Mouse (Mus musculus): ENCODE measurements around the gene Pik3c2a.

DNA sequence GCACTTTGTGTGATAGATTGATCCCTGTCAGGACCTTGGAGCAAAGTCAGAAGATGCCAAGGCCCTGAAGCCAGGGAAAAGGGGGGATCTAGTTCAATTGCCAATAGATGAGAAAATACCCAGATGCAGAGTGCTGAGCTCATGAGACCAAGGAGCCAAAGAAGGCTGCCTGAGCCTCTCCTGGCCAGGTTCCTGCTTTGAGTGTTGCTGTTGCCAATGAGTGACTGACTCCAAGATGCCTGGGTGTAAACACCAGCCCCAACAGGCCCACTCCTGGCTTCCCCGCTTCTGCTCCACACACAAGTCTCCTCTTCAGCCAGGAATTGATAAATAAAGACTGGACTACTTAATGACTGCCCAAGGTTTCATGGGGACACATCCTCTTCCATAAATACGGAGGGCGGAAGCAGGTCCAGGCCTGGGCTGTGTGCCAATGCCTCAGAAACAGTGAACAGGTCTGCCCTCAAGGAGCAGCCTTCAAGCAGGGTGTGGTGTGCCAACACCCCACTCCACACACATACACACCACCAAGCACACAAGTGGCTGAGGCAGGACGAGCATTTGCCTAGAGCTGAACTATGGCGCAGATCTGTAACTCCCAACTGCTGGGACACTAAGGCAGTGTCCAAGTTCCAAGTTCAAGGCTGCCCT is 141.5 kb downstream of the Pik3c2a start:
- TF ChIP-seq POLR2A (IDR thresholded peaks at IDR 0.05; ENCODE audit: insufficient read depth, low read length) (no peak), CTCF (IDR thresholded peaks at IDR 0.05; ENCODE audit: low read depth, low read length) (no peak)

Data from ES-Bruce4 (cell line).